In the genomic region with DNA sequence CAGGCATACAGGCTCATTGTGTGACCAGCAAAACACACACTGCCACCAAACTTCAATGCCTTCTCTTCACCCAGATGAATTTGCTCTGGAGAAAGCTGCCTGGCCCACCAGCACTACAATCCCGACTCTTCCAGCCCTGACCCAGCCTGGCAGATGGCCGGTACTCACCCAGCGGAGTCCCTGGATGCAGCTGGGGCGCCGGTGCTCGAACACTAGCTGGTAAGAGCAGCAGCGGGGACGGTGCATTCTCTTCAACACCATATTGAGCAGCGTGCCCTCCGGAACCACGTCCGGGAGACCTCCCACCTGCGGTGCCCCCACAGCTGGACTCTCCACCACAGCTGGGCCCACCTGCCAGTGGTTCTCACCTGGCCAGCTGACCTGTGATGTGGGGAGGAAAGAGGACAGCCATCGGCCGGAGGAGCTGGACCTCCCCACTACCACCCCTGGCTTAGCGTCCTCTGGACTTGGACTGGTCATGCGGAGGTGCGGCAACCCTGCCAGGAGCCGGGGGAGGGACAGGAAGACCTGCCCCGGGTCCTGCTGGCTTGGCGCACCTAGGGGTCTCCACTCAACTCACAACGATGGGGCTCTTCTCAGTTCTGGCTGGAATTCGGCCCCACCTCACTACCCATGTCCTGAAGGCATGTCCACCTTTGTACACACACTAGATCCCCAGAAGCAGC, we compare ENCODE assay signal across 8 mouse cellular contexts. TPM values are rescaled to one million over a fixed set of nuclear protein-coding genes. Genes with fewer than 3 reads are reported as not detected.
DNase-seq lines count a peak whose midpoint lies in the region; ATAC-seq and TF ChIP-seq lines count a peak whose summit lies in the region.

No protein-coding gene starts in this region.

- no peaks in the 10 kb centered on the region for H3K9me3 ChIP-seq in embryonic facial prominence, embryonic 14.5 days (ENCODE audit: control insufficient read depth, low read length)

- no peak for DNase-seq in layer of hippocampus, adult 2 months (ENCODE audit: low spot score in 2 of 2)
- no peak for DNase-seq in layer of hippocampus, adult 9-11 months
- DNase-seq in embryonic facial prominence, embryonic 14.5 days (ENCODE audit: low spot score), result no peak
- peak; percentile 84 for DNase-seq in kidney, adult 18-20 months
- DNase-seq in lung, postnatal 14 days, result peak; percentile 47
- DNase-seq in retina, embryonic 14.5 days (ENCODE audit: low spot score), result no peak
- no peak for DNase-seq in layer of hippocampus, adult 9-10 months (ENCODE audit: low spot score)

- no peak for TF ChIP-seq CTCF in layer of hippocampus, adult 2 months (conservative IDR thresholded peaks at IDR 0.05)

- H3K4me3 ChIP-seq in layer of hippocampus, adult 2 months, result peak overlapping the region; percentile 68
- H3K4me3 ChIP-seq in embryonic facial prominence, embryonic 14.5 days (ENCODE audit: low read depth, low read length), result peak overlapping the region; percentile 42

- peaks cover 23% of the 10 kb centered on the region for H3K4me1 ChIP-seq in embryonic facial prominence, embryonic 14.5 days (ENCODE audit: control insufficient read depth, insufficient read depth, low read length)

- H3K4me2 ChIP-seq in embryonic facial prominence, embryonic 14.5 days (ENCODE audit: low read depth, low read length), result peak overlapping the region; percentile 82

- peaks cover 16% of the 10 kb centered on the region for H3K27me3 ChIP-seq in embryonic facial prominence, embryonic 14.5 days (replicated peaks; ENCODE audit: control insufficient read depth, insufficient read depth, low read length)

- H3K36me3 ChIP-seq in embryonic facial prominence, embryonic 14.5 days (ENCODE audit: control insufficient read depth, insufficient read depth, low read length), result no peaks in the 10 kb centered on the region

- peak overlapping the region; percentile 94 for H3K27ac ChIP-seq in layer of hippocampus, adult 2 months
- H3K27ac ChIP-seq in embryonic facial prominence, embryonic 14.5 days (replicated peaks; ENCODE audit: low read depth, low read length), result no peak overlapping the region

- WGBS in embryonic facial prominence, embryonic 14.5 days, result 5% methylated on average over 16 of the region's 23 CpGs

- H3K9ac ChIP-seq in embryonic facial prominence, embryonic 14.5 days (ENCODE audit: low read depth, low read length), result peak overlapping the region; percentile 64

- ATAC-seq in embryonic facial prominence, embryonic 14.5 days (ENCODE audit: low read depth), result peak; percentile 1; the same call in 1 of the 2 replicates
- ATAC-seq in inflammation-experienced regulatory T-cells, adult 6 months, result no peak

RNA-seq across cellular contexts. Expression of gene Rapgef3, which starts 1.0 kb away (rescaled TPM):
- total RNA-seq in layer of hippocampus, adult 2 months (2021), result 10 to 100 TPM; 45.5 to 46.8 TPM
- 8.0 and 8.3 TPM in 2 replicates for polyA plus RNA-seq in embryonic facial prominence, embryonic 14.5 days (2014; fragmentation: Nextera tagmentation; extraction: Ambion mirVana)
- not detected for polyA plus RNA-seq in inflammation-experienced regulatory T-cells, adult 6 months (2017; shearing (Covaris generic))

RNA-seq across cellular contexts. Expression of gene Slc48a1, which starts 11.6 kb away (rescaled TPM):
- total RNA-seq in layer of hippocampus, adult 2 months (2021), result 100 to 1,000 TPM; 133 to 135 TPM
- polyA plus RNA-seq in embryonic facial prominence, embryonic 14.5 days (2014; fragmentation: Nextera tagmentation; extraction: Ambion mirVana), result 37.5 and 41.9 TPM in 2 replicates
- polyA plus RNA-seq in inflammation-experienced regulatory T-cells, adult 6 months (2017; shearing (Covaris generic)), result 10 to 100 TPM; 30.1 to 34.1 (median 30.8) TPM

RNA-seq across cellular contexts. Expression of gene Endou, which starts 35.6 kb away (rescaled TPM):
- total RNA-seq in layer of hippocampus, adult 2 months (2021), result under 1 TPM; 0.59 to 0.96 TPM
- 4.1 and 6.2 TPM in 2 replicates for polyA plus RNA-seq in embryonic facial prominence, embryonic 14.5 days (2014; fragmentation: Nextera tagmentation; extraction: Ambion mirVana)
- not detected for polyA plus RNA-seq in inflammation-experienced regulatory T-cells, adult 6 months (2017; shearing (Covaris generic))

Comparison
In these comparisons a context has a peak if more than half of its experiments do, and no peak if none do; other contexts are left out.
1. DNase-seq: peak in kidney, adult 18-20 months (single experiment) and lung, postnatal 14 days (single experiment); none in layer of hippocampus, adult 2 months (0 of 2), layer of hippocampus, adult 9-11 months (single experiment), embryonic facial prominence, embryonic 14.5 days (single experiment), retina, embryonic 14.5 days (single experiment) and layer of hippocampus, adult 9-10 months (single experiment).